Mouse (Mus musculus): ENCODE measurements around the gene Sfn.

- TF ChIP-seq GATA1 (IDR thresholded peaks at IDR 0.05; ENCODE audit: low read length) (no peak), TAL1 (IDR thresholded peaks at IDR 0.05; ENCODE audit: low read length) (no peak)
Observed at GRCm38 (mm10) chr4:133619473-133620136, 17.6 kb upstream of the Sfn start.
